Mouse (Mus musculus) heart, postnatal 0 days (tissue): ENCODE results near the gene Wwox. TPM values are rescaled to one million over a fixed set of nuclear protein-coding genes. Genes with fewer than 3 reads are reported as not detected.

ENCODE experiments used
- ATAC-seq: fragments of 200-750 bp; cut with Nextera tagmentation; 2 replicates; pipeline ENCODE4 v1.8.0; 2017; ENCODE audit warnings: low read depth, moderate number of reproducible peaks, moderate library complexity; ENCODE audit not compliant: insufficient read depth
- DNase-seq: peaks from one replicate; pipeline ENCODE4 v3.0.0-alpha.2; 2016; ENCODE audit warnings: low spot score
- H3K27ac ChIP-seq: fragments of 300-500 bp; sonication (generic); 2 replicates; pipeline ENCODE4 v1.5.1; 2014; ENCODE audit warnings: low read depth, mild to moderate bottlenecking
- H3K27me3 ChIP-seq: fragments of 300-500 bp; sonication (generic); 2 replicates; pipeline ENCODE4 v1.6.1; 2014; ENCODE audit warnings: low read length, mixed read lengths; ENCODE audit not compliant: control insufficient read depth, insufficient read depth
- H3K36me3 ChIP-seq: fragments of 300-500 bp; sonication (generic); replicated peaks from 2 replicates; pipeline ENCODE4 v1.6.1; 2014; ENCODE audit warnings: low read length, mixed read lengths; ENCODE audit not compliant: control insufficient read depth, insufficient read depth
- H3K4me1 ChIP-seq: fragments of 300-500 bp; sonication (generic); 2 replicates; pipeline ENCODE4 v1.6.1; 2014; ENCODE audit warnings: antibody characterized with exemption; ENCODE audit not compliant: control insufficient read depth, insufficient read depth
- H3K4me2 ChIP-seq: fragments of 300-500 bp; sonication (generic); 2 replicates; pipeline ENCODE4 v1.6.1; 2014; ENCODE audit warnings: low read depth, mild to moderate bottlenecking, low read length, moderate library complexity
- H3K4me3 ChIP-seq: fragments of 300-500 bp; sonication (generic); 2 replicates; pipeline ENCODE4 v1.5.1; 2014; ENCODE audit warnings: low read depth, low read length
- H3K9ac ChIP-seq: fragments of 300-500 bp; sonication (generic); replicated peaks from 2 replicates; pipeline ENCODE4 v1.6.1; 2014; ENCODE audit warnings: low read depth, low read length, mixed read lengths
- H3K9me3 ChIP-seq: fragments of 300-500 bp; sonication (generic); replicated peaks from 2 replicates; pipeline ENCODE4 v1.6.1; 2016; ENCODE audit warnings: low read length; ENCODE audit not compliant: control insufficient read depth
- CTCF ChIP-seq: IDR thresholded peaks from 2 replicates; pipeline ENCODE4 v1.5.1; 2016; ENCODE audit warnings: antibody characterized with exemption, control low read depth, low read depth
- EP300 ChIP-seq: IDR thresholded peaks from 2 replicates; pipeline ENCODE4 v1.6.1; 2016; ENCODE audit warnings: antibody characterized with exemption, low read depth
- WGBS: fragments of 180-500 bp; shearing (Covaris S2); extraction: QIAGEN DNeasy Blood & Tissue Kit; methylation state at CpG from one replicate; pipeline ENCODE4 v1.1.7; 2014; 5-methylcytosine and 5-hydroxymethylcytosine counted together
- polyA plus RNA-seq: library from polyadenylated mRNA; unstranded; fragments of >200 nt; fragmentation: Nextera tagmentation; extraction: Ambion mirVana; gene quantifications from 2 replicates; pipeline ENCODE4 v1.2.1, GENCODE M21; 2015
- total RNA-seq: library from RNA; depleted of rRNA; stranded (reverse); fragments of >200 nt; gene quantifications from 2 replicates; pipeline ENCODE4 v1.2.3, GENCODE M21; 2014; ENCODE audit warnings: low replicate concordance

Gene Wwox
- total and polyA plus RNA-seq, 2 experiments from 2014 or later: 7.5 to 9.6 TPM

DNA sequence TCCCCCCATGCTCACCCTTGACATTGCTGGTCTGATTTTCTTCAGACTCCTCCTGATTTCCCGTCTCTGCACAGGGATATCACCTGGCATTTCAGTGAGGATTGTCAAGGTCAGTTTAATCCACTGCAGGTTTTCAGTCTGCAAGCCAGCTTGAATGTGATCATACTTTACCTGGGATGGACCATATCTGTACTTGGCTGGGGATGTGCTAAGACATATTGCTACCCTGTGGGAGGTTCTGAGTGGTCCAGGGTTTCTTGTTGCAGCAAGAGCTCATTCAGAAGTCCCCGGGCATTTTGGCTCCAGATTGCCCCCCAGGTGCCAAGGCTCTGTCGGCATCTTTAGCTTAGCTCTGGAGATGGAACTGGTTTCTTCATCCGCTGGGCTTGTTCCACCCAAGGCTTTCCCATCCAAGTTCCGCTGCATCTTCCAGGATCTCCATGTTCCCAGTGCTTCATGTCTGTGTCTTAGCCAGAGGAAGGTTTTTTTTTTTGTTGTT is 52.3 kb downstream of the Wwox start:
- WGBS: 84% methylated on average over 5 of the region's 5 CpGs
- no peak for ATAC-seq

DNA sequence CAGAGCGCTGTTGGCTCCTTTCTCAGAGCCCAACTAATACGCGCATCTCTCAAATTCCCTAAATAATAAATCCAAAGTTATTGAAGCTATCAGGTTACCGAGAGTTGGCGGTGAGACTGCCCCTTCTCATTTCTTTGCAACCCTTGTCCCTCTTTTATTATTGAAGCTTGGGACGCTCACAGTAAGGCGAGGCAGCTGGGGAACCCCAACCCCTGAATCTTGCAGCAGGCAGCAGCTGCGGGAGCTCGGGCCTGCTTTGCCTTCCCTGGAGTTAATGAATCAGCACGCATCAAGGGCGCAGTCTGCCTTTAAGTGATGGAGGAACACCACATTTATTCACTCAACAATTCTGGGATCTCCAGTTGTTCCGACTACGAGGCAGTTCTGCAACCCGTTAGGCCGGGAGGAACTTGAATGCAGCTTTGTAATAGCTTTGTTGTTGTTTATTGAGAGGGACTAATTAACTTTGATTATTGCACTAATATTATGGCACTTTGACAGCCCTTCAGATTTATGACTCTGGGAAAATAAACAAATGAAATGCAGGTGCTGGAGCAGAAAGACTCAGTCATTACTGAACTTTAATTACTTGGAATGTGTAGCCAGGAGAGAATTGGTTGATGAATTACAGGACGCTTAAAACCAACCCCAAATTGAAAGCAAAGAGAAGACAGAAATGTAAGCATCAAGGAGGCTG is 60.1 kb downstream of the Wwox start:
- Histone ChIP-seq H3K4me1 (no peaks in the 10 kb centered on the region), H3K9me3 (no peaks in the 10 kb centered on the region), H3K4me3 (no peak overlapping the region), H3K36me3 (no peaks in the 10 kb centered on the region), H3K4me2 (no peak overlapping the region), H3K27ac (no peak overlapping the region), H3K27me3 (no peaks in the 10 kb centered on the region), H3K9ac (no peak overlapping the region)
- ATAC-seq (no peak), DNase-seq (no peak)
- 87% methylated on average over 16 of the region's 16 CpGs for WGBS
- TF ChIP-seq CTCF (no peak), EP300 (no peak)

More for the DNA sequence above, 52.3 kb downstream of the Wwox start:
- no peaks in the 10 kb centered on the region for H3K36me3 ChIP-seq
- no peak overlapping the region for H3K27ac ChIP-seq
- no peaks in the 10 kb centered on the region for H3K4me1 ChIP-seq
- no peak overlapping the region for H3K4me2 ChIP-seq
- H3K9me3 ChIP-seq: no peaks in the 10 kb centered on the region
- H3K9ac ChIP-seq: no peak overlapping the region
- no peaks in the 10 kb centered on the region for H3K27me3 ChIP-seq
- no peak overlapping the region for H3K4me3 ChIP-seq
- DNase-seq: no peak
- TF ChIP-seq CTCF: no peak
- TF ChIP-seq EP300: no peak

DNA sequence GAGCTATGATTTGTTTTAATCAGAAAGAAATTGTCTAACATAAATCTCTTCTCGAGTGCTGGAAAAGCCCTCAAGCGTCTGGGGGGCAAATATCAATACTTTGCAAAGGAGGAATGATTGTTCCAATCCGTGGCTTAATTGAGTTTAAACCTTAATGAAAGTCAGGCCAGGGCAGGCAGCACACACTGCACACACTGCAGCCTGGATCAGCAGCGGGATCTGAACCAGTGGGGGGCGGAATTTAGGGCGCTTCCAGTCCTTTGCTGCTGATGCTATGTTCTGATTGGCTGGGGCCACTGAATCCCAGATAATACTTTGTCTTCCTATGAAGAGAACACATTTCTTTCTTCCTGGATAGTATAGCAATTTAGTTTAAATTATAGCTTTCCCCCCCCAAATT is 62.5 kb downstream of the Wwox start:
- Histone ChIP-seq H3K9me3 (no peaks in the 10 kb centered on the region), H3K36me3 (no peaks in the 10 kb centered on the region), H3K27ac (no peak overlapping the region), H3K4me3 (no peak overlapping the region), H3K27me3 (no peaks in the 10 kb centered on the region), H3K4me1 (0 out of 2 replicates have a peak, but pooled peaks cover 4% of the 10 kb centered on the region), H3K4me2 (no peak overlapping the region), H3K9ac (no peak overlapping the region)
- TF ChIP-seq CTCF (no peak), EP300 (no peak)
- ATAC-seq (no peak), DNase-seq (no peak)
- WGBS: 86% methylated on average over 6 of the region's 6 CpGs

DNA sequence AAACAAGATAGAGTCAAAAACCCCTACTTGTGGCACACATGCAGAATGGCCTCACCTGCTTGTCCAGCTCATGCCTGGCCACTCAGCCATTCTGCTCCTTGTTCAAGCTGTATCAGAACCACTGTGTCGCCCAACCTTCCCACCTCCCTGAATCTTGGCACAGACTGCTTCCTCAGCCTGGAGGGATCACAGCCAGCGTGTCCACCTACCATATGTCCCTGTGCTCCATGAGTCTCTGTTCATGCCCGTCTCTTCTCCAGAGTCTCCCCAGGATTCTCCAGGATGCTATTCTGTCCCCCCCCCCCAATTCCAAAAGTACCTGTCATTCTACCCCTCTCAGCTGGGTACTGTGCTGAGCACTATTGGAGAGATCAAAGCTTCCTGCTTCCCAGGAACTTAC is 63.7 kb downstream of the Wwox start:
- ATAC-seq: no peak
- H3K4me1 ChIP-seq: 0 out of 2 replicates have a peak, but pooled peaks cover 4% of the 10 kb centered on the region
- H3K4me3 ChIP-seq: no peak overlapping the region

DNA sequence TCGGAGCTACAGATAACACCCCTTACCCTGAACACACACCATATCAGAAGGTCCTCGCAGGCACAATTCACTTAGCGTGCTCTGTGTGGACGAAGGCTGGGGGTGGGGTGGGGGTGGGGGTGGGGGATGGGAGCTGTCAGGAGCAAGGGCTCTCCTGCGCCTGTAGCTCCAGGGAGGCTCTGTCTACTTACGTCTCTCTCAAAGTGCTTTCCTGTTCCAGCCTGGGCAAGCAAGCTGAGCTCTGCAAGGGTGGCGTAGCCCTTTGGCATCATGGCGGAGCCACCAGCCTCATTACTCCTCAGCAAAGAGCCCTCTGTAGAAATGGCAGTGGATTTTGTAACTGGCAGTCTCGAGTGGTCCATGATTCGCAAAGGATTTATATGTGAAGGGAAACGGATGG is 65.4 kb downstream of the Wwox start:
- Histone ChIP-seq H3K9me3 (no peaks in the 10 kb centered on the region), H3K27me3 (no peaks in the 10 kb centered on the region), H3K36me3 (no peaks in the 10 kb centered on the region), H3K4me1 (0 out of 2 replicates have a peak, but pooled peaks cover 4% of the 10 kb centered on the region), H3K4me2 (no peak overlapping the region), H3K9ac (no peak overlapping the region), H3K27ac (no peak overlapping the region), H3K4me3 (no peak overlapping the region)
- WGBS: 51% methylated on average over 11 of the region's 11 CpGs
- TF ChIP-seq CTCF: no peak
- no peak for TF ChIP-seq EP300
- ATAC-seq (no peak), DNase-seq (no peak)

More for the DNA sequence above, 63.7 kb downstream of the Wwox start:
- Histone ChIP-seq H3K9me3 (no peaks in the 10 kb centered on the region), H3K27ac (no peak overlapping the region), H3K9ac (no peak overlapping the region), H3K27me3 (no peaks in the 10 kb centered on the region), H3K36me3 (no peaks in the 10 kb centered on the region), H3K4me2 (no peak overlapping the region)
- TF ChIP-seq CTCF (no peak), EP300 (no peak)
- 70% methylated on average over 3 of the region's 3 CpGs for WGBS
- no peak for DNase-seq
